Mouse (Mus musculus) liver, embryonic 14.5 days (tissue): ENCODE measurements around the gene Adamts17. TPM values are rescaled to one million over a fixed set of nuclear protein-coding genes. Genes with fewer than 3 reads are reported as not detected.

ENCODE experiments used
- ATAC-seq: fragments of 200-750 bp; cut with Nextera tagmentation; 2 replicates; pipeline ENCODE4 v1.8.0; 2017; ENCODE audit warnings: moderate number of reproducible peaks, mild to moderate bottlenecking, moderate library complexity; ENCODE audit not compliant: insufficient read depth
- DNase-seq, 3 experiments: peaks; one replicate each; pipeline ENCODE4 v3.0.0-alpha.2; 2012 to 2013; ENCODE audit warnings: low read depth in 3 of 3, low spot score in 3 of 3
- H3K27ac ChIP-seq: fragments of 300-500 bp; sonication (generic); 2 replicates; pipeline ENCODE4 v1.5.1; 2014; ENCODE audit warnings: moderate library complexity, mild to moderate bottlenecking, control low read depth, inconsistent platforms
- H3K27me3 ChIP-seq: fragments of 300-500 bp; sonication (generic); 2 replicates; pipeline ENCODE4 v1.6.1; 2014; ENCODE audit warnings: mild to moderate bottlenecking, low read length, moderate library complexity; ENCODE audit not compliant: control insufficient read depth, insufficient read depth
- H3K36me3 ChIP-seq: fragments of 300-500 bp; sonication (generic); replicated peaks from 2 replicates; pipeline ENCODE4 v1.6.1; 2014; ENCODE audit warnings: low read depth; ENCODE audit not compliant: control insufficient read depth, insufficient read depth
- H3K4me1 ChIP-seq, 2 experiments: fragments of 200-500 bp in 1 of 2; fragments of 300-500 bp in 1 of 2; sonication (generic) in 1 of 2; replicated peaks; 2 replicates each; pipeline ENCODE4 v1.6.1; 2012 to 2014; ENCODE audit warnings: antibody characterized with exemption in 1 of 2, inconsistent platforms in 1 of 2, low read length in 1 of 2; ENCODE audit not compliant: control insufficient read depth in 2 of 2, insufficient read depth in 2 of 2
- H3K4me2 ChIP-seq: fragments of 300-500 bp; sonication (generic); 2 replicates; pipeline ENCODE4 v1.6.1; 2014; ENCODE audit warnings: low read depth, mild to moderate bottlenecking, control low read depth, moderate library complexity
- H3K4me3 ChIP-seq, 2 experiments: fragments of 200-500 bp in 1 of 2; fragments of 300-500 bp in 1 of 2; sonication (generic) in 1 of 2; 2 replicates each; pipeline ENCODE4 v1.5.1; 2012 to 2014; ENCODE audit warnings: low read depth in 2 of 2, low read length in 2 of 2, mild to moderate bottlenecking in 2 of 2, control low read depth in 1 of 2, inconsistent platforms in 1 of 2, moderate library complexity in 1 of 2; ENCODE audit not compliant: insufficient read depth in 1 of 2
- H3K9ac ChIP-seq: fragments of 300-500 bp; sonication (generic); replicated peaks from 2 replicates; pipeline ENCODE4 v1.6.1; 2014; ENCODE audit warnings: mild to moderate bottlenecking, control low read depth, moderate library complexity
- H3K9me3 ChIP-seq: fragments of 300-500 bp; sonication (generic); 2 replicates; pipeline ENCODE4 v1.6.1; 2016; ENCODE audit warnings: low read length, mixed read lengths; ENCODE audit not compliant: control insufficient read depth
- CTCF ChIP-seq: IDR thresholded peaks from 2 replicates; pipeline ENCODE4 v1.5.1; 2016; ENCODE audit warnings: antibody characterized with exemption, low read depth, control low read depth
- EP300 ChIP-seq: IDR thresholded peaks from 2 replicates; pipeline ENCODE4 v1.6.1; 2016; ENCODE audit warnings: antibody characterized with exemption, low read depth
- WGBS: fragments of 180-500 bp; shearing (Covaris S2); extraction: QIAGEN DNeasy Blood & Tissue Kit; methylation state at CpG from one replicate; pipeline ENCODE4 v1.1.7; 2014; ENCODE audit not compliant: insufficient replicate concordance; 5-methylcytosine and 5-hydroxymethylcytosine counted together
- polyA plus RNA-seq, 2 experiments: library from polyadenylated mRNA; depleted of rRNA in 1 of 2; stranded (reverse) in 1 of 2; unstranded in 1 of 2; fragments of >200 nt; fragmentation: Nextera tagmentation in 1 of 2; extraction: Ambion mirVana in 1 of 2; gene quantifications; 2 replicates each; pipeline versions ENCODE4 v1.2.1 to v1.2.3; 2012 to 2014

Adamts17 gene
- polyA plus RNA-seq, 2 experiments = 0.15 TPM; not detected in 1

DNA sequence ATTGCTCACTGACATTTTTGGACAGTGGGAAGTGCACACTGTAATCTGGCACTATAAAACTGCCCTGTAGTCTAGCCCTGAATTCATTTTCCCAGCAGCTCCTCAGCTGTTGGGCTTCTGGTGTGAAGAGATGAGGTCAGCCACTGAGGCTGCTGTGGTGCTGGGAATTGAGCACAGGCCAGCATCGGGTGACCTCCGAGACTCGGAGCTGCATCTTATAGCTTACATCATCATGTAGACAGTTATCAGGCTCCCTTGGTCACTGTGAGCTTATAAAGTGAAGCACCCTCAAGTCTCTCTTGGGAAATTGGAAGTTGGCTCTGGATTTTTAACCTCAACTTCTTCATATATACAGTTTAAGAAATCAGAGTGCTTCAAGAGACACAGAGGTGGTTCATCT, 84.1 kb downstream of the Adamts17 start:
- no peak for ATAC-seq
- Histone ChIP-seq H3K4me3 (no peak overlapping the region), H3K9me3 (no peaks in the 10 kb centered on the region), H3K27me3 (no peaks in the 10 kb centered on the region), H3K4me2 (no peak overlapping the region), H3K36me3 (no peaks in the 10 kb centered on the region), H3K27ac (no peak overlapping the region), H3K4me1 (no peaks in the 10 kb centered on the region), H3K9ac (no peak overlapping the region)
- 58% methylated on average over 3 of the region's 3 CpGs for WGBS
- no peak for DNase-seq
- TF ChIP-seq CTCF (no peak), EP300 (no peak)

DNA sequence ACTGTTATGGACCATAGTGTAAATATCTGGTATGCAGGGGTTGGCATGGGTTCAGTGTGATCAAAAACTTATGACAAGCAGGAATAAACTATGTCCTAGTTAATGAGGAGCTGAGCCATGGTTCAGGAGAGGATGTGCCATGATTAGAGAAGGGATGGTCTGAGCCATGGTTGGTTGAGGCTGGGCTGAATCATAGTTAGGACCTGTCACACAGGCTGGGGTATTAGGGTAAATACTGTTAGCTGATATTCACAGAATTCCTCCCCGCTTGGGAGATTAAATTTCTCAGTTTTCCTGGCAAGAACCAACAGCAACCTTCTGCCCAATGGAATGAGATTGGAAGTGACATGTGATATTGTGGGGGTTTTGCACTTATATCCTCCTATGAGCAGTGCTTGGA, 84.6 kb downstream of the Adamts17 start:
- Histone ChIP-seq H3K9me3 (no peaks in the 10 kb centered on the region), H3K27ac (no peak overlapping the region), H3K4me1 (no peaks in the 10 kb centered on the region), H3K4me3 (no peak overlapping the region), H3K4me2 (no peak overlapping the region), H3K27me3 (no peaks in the 10 kb centered on the region), H3K9ac (no peak overlapping the region), H3K36me3 (no peaks in the 10 kb centered on the region)
- ATAC-seq = no peak
- TF ChIP-seq EP300 = no peak
- no peak for TF ChIP-seq CTCF
- WGBS = 52% methylated on average over 1 of the region's 1 CpGs
- no peak for DNase-seq

DNA sequence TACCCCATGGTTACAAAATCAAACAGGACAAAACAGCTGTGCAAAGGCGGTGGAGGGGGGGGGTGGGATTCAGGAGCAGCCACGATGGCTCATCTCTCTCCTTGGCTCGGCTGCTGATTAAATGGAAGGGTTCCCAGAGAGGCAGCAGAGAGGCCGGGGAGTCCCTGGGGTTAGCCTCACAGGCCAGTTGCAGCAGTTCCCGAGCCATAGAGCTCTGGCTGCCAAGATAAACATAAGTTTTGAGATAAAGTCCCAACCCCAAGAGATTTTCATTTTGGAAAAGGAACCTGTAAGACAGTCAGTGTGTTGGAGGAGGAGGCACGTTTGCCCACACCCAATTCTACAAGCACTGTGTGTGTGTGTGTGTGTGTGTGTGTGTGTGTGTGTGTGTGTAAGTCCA, 89.7 kb downstream of the Adamts17 start:
- Histone ChIP-seq H3K9me3 (no peaks in the 10 kb centered on the region), H3K4me1 (no peaks in the 10 kb centered on the region), H3K27ac (no peak overlapping the region), H3K9ac (no peak overlapping the region), H3K36me3 (no peaks in the 10 kb centered on the region), H3K4me2 (no peak overlapping the region), H3K27me3 (no peaks in the 10 kb centered on the region), H3K4me3 (no peak overlapping the region)
- WGBS = 24% methylated on average over 6 of the region's 6 CpGs
- no peak for DNase-seq
- no peak for ATAC-seq
- TF ChIP-seq CTCF (no peak), EP300 (no peak)

DNA sequence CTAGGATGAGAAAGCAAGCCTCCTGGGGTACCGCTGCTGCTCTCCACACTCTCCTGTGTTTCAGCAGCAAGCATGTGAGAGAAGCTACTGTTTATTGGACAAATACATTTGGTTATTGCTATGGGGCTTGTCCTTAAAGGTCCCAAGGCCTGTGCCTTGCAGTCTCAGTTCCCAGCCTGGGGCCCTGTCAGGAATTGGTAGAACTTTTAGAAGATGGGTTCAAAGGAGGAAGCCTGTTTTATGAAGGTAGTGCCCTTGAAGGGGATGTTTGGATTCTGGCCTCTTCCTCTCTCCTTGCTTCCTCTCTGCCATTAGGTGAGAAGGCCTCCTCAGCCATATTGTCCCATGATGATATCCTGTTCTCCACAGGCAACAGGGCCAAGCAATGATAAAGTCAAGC, 91.8 kb downstream of the Adamts17 start:
- Histone ChIP-seq H3K4me2 (no peak overlapping the region), H3K9ac (no peak overlapping the region), H3K4me1 (no peaks in the 10 kb centered on the region), H3K27ac (no peak overlapping the region), H3K4me3 (no peak overlapping the region), H3K36me3 (no peaks in the 10 kb centered on the region), H3K27me3 (no peaks in the 10 kb centered on the region), H3K9me3 (no peaks in the 10 kb centered on the region)
- DNase-seq (no peak), ATAC-seq (no peak)
- WGBS = 93% methylated on average over 1 of the region's 1 CpGs
- TF ChIP-seq EP300 (no peak), CTCF (no peak)

DNA sequence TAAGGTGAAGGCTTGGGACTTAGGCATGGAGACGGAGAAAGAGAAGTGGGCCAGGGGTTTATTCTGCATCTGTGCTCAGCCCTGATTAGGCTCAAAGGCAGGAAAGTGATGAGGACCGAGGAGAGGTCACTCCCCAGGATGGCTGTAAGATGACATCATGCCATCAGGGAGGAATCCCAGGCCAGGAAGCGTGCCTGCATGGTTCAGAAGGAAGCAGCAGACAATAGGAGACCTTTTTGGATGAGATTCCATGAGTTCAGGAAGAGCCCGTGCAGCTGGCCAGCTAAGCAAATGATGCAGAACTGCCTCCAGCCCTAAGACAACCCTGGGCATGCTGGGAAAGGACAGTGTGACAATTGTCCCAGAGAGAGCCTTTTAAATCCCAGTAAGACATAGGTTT, 93.7 kb downstream of the Adamts17 start:
- ATAC-seq (no peak), DNase-seq (no peak)
- Histone ChIP-seq H3K36me3 (no peaks in the 10 kb centered on the region), H3K27ac (no peak overlapping the region), H3K9ac (no peak overlapping the region), H3K4me3 (no peak overlapping the region), H3K27me3 (no peaks in the 10 kb centered on the region), H3K9me3 (no peaks in the 10 kb centered on the region), H3K4me2 (no peak overlapping the region), H3K4me1 (no peaks in the 10 kb centered on the region)
- WGBS = 36% methylated on average over 4 of the region's 4 CpGs
- no peak for TF ChIP-seq EP300
- TF ChIP-seq CTCF = no peak
